Mouse (Mus musculus) urinary bladder, postnatal 10 days (tissue): Measurements from ENCODE around the gene Cdkal1.

Experiments
- DNase-seq: peaks from one replicate; pipeline ENCODE4 v3.0.0; 2022; ENCODE audit warnings: low spot score

Cdkal1 gene

DNA sequence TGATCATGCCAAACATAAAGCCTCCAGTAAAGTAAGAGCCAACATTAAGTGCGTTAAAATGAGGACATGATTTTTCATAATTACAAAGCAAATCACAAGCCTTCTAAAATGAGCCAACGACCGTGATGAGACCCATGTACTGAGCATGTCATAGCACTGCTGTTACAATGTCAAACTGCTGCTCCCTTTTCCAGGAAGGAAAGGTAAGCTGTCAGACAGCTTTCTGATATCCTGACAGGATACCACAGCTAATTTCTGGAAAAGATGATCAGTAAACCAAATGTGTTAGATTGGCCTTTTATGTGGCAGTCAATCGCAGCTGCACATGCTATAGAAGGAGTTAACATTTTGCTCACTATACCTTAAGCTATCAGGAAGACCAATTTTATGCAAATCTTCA, 44.7 kb downstream of the Cdkal1 start:
- no peak for DNase-seq

DNA sequence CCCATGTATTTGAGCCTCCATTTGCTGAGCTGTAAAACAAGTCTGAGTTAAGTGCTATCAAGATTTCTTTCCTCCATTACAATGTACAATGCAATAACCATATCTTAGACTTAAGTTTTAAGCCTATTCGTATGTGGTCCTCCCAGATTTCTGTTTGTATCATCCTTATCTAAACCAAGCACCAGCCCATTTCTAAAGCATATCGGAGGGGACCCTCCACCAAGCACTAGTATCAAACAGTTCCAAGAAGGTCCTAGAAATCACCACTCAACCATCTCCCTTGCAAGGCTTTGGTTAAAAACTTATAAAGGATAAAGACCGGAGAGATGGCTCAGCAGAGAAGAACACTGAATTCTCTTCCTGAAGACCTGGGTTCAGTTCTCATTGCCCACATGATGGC, 47.1 kb downstream of the Cdkal1 start:
- DNase-seq, result no peak

DNA sequence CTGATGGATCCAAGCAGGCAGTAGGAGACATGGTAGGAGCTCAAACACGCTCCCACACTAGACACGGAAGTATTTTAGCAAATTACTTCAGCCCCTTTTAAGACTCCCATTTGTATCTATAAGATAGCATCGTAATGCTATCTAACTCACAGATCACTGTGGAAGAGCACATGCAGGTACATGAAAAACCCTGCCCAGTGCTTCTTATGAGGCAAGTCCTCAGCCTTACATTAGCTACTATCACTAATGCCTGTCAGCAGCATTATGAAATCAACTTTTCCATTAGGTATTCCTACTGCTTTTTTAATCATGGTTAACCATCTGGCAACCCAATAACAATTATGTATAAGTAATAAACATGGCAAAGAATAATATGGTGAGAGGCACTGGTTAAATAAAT, 47.5 kb downstream of the Cdkal1 start:
- DNase-seq, result no peak

DNA sequence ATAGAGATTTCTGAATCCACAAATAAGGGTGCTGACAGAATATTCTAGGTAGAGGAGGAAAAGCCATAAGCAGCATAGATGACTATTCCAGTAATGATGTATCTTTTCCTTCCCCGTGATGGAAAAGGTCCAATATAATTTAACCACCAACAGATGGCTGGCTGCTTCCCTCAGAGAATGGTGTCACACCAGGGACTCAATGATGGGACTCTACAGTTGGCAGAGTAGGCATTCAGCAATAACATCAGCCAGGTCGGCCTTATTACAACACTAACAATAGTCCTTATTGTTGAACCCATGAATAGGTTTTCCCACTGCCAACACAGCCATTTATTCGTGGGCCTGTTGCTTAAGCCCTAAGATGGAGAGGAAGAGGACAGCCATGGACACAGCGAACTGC, 48.6 kb downstream of the Cdkal1 start:
- DNase-seq, result no peak

DNA sequence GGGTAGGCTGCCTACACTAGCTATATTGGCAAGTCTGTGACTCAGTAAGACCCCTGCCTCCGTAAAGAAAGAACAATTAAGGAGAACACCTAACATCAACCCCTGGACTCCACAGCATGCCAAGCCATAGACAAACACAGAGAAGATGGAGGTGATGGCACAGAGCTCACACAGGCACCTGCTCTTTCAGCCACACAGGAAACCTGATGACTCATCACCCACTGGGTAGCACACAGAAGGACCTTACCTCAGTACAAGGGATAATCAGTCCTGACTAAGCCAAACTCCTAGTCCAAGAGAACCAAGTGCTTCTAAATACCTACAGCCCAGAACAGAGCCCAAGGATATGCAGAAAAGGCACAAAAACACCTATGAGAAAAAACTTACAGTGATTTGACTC, 50.2 kb downstream of the Cdkal1 start:
- no peak for DNase-seq

DNA sequence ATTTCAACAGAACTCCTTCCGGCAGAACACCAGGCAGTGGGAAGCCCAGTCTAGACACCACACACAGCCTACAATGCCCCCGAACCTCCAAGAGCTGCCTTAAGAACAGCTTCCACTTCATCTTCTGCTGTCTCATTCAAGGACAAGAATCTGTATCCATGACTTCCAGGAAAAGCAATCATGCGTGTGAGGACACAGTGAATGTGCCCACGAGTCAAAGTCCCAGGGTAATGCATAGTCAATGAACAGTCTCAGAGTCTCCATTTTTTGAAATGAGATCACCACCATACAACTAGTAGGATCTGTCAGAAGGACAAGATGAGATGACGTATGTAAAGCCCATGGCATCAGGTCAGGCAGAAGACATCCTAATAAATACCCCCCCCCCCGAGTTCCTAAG, 51.4 kb downstream of the Cdkal1 start:
- no peak for DNase-seq

DNA sequence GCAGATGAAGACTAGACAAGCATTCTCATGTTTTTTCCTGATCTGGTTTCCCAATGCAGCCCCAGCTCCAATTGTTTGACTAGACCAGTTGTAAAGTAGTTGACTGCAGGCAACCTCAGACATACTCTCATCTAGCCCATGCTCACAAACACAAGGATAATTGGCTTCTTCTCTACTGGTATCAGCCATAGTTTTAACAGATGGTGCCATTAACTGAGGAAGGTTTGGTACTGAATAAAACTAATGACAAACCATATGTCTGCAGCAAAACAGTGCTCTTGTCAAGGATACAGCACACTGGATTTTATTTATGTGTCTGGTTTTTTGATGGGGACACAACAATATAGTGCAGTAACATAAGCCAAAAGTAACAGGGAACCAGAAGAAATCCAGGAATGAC, 52.8 kb downstream of the Cdkal1 start:
- DNase-seq, result no peak

DNA sequence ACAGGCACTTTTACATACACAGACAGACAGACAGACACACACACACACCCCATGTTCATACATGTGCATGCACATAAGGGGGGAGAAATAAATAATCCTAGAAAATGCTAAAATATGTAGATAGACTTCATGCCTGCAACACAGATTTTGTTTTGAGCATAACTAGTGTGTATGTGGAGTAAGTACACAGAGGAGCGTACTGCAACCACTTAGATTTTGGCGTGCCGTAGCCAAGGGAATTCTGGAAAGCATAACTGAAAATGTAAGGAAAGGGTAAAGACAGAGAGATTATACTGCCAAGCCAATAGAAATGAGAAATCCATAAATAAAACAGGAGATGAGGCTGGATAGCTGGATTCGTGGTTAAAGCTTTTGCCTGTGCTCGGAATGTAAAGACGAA, 55.4 kb downstream of the Cdkal1 start:
- DNase-seq, result no peak

DNA sequence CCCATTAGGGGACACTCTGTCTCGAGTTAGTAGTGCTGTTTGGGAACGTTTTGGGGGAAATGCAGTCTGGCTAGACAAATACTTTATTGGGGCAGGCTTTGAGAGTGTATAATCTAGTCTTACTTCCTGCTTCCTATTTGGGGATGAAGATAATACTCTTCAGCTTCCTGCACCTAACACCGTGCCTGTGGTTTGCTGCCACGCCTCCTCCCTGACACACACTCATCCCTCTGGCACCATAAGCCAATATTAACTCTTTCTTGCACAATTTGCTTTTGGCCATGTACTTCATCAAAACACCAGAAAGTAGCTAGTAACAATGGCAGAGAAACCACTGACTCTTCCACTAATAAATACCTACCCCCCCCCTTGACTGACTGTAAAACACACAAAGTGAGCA, 63.4 kb downstream of the Cdkal1 start:
- DNase-seq, result no peak

DNA sequence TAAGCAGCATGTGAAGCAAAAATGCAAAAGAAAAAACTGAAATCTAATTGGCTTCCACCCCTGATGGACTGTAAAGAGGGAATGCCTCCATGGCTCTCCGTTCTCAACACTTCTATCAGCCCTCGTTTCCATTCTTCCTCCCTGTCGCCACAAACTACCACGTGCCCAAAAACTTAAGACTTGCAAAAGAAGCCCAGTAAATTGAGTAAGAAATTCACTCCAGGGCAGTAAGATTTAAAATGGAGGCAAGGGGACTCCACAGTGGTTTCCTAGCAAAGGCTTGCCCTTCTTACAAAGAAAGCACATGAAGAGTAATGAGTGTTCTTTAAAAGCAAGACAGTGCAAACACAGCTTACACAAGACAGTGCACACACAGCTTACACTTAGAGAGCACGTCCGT, 64.0 kb downstream of the Cdkal1 start:
- DNase-seq, result no peak

DNA sequence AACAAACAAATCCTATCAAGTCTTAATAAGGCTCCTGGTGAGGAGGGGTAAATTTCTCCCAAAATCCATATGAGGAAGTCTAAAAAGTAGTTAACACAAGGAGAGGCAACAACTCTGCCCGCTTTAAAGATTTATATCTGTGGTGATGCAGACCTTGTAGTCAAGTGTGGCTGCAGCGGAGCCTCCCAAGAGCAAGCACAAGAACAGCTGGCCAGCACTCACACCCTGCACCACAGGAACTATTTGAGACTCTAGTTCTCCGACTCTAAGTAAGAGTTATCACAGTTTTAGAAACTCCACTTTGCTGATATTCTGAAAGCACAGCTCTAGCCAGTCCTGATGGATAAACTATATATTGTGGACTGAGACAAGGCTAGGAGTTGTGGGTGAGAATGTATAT, 68.5 kb downstream of the Cdkal1 start:
- no peak for DNase-seq

DNA sequence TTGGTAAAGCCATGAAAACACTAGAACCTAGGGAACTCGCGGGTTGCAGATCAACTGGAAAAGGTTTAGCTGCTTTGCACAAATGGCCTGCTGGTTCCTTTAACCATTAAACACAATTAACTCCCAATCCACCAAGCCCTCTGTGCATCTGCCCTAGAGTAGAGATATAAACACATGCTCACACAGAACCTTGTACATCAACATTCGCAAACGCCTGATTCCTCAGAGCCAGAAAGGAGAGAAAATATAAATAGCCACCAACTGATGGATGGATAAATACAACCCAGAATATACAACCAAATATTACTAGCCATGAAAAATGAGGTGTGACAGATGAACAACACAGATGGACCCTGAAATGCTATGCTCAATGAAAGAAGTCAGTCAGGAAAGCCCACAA, 70.6 kb downstream of the Cdkal1 start:
- DNase-seq, result no peak

DNA sequence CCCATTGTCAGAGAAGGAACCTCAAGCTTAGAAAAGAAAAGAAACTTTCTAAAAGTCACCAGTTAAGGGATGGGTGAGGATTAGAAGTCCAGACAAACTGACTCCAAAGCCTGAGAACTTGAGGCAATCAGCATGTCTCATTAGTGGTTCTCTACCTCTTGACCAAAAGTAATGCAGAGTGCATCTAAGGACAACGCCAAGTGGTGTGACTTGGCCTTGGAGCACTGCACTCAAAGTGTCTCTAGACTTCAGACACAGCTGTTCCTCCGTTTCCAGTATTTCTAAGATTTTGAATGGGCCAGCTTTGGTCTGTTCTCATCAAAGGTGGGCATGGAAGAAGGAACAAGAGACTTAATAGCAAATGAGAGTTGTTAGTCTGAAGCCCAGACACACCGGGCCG, 74.1 kb downstream of the Cdkal1 start:
- DNase-seq, result no peak

DNA sequence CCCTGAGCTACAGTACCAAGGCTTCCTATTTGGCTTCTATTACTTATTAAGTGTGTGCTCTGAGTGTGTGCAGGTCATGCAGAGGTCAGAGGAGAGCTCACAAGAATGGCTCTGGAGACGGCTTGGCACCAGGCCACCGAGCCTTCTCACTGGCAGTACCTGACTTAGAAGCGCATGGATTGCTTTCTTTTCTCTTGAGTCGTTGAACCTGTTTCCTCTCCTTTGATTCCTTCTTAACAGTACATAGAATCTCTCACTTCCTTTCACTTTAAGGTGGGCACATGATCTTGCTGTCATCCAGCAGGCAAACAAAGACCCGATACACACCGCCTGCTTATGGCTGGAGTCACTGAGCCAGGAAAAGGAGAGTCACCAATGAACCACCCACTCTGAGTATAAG, 74.8 kb downstream of the Cdkal1 start:
- DNase-seq, result no peak

DNA sequence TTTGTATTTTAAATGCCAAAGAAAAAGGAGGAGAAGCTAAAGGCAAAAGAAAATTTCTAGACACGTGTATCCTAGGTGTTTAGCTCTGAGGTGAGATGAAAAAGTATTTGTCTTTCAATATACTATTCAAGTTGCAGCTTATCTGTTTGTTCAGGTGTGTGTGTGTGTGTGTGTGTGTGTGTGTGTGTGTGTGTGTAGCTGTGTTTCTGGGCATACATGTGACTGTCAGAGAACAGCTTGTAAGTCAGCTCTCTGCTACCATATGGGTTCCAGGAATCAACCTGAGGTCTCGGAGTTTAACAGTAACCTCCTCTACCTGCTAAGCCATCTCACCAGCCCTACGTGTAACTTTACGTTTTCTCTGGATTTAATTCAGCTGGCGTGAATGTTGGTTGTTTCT, 76.0 kb downstream of the Cdkal1 start:
- no peak for DNase-seq

DNA sequence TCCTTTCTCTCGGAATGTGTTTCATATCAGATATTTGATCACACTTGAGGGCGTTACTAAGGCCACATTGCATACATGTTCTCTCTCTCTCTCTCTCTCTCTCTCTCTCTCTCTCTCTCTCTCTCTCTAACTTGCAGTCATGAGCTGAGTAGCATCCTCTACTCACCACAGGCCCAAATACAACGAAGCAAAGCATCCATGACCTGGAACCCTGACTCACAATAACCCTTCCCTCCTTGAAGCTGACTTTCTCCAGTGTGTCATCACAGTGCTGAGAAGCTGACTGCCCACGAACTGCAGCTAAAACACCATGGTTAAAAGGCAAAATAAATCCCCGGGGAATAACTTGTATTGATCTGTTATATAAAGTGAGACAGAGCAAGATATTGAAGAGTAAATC, 76.4 kb downstream of the Cdkal1 start:
- DNase-seq, result no peak

DNA sequence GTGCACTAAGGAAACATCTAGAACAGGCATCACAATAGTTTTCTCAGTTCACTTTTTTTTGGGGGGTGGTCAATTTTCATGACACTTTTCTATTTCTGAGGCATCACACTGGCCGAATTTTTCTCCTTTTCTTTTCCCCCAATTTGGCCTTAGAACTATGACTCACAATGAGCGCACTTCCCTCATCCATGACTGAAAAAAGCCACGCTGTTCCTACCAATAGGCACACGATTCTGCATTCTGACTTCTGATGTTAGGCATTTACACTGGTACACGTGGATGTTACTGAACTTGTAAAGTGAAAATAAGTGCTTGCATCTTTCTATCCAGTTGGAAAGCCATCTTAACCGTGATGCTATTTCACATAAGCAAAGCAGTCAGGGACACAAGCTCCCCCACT, 77.3 kb downstream of the Cdkal1 start:
- no peak for DNase-seq

DNA sequence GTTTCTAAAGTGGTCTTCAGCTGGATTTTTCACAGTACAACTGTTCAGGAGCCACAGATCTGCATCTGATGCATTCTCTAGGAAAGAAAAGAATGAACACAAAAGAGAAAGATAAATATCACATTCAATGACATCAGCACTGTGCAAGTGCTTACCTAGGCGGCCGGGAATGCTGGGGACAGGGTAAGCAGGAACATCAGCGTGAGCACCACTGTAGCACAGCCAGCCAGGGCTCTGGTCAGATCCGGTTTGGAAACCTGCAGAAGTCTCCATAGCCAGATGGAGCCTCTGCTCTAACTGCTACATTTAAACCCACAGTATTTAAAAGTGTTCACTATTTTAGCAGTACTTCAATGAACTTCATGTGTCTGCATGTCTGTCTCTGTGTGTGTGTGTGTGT, 78.2 kb downstream of the Cdkal1 start:
- DNase-seq, result no peak

DNA sequence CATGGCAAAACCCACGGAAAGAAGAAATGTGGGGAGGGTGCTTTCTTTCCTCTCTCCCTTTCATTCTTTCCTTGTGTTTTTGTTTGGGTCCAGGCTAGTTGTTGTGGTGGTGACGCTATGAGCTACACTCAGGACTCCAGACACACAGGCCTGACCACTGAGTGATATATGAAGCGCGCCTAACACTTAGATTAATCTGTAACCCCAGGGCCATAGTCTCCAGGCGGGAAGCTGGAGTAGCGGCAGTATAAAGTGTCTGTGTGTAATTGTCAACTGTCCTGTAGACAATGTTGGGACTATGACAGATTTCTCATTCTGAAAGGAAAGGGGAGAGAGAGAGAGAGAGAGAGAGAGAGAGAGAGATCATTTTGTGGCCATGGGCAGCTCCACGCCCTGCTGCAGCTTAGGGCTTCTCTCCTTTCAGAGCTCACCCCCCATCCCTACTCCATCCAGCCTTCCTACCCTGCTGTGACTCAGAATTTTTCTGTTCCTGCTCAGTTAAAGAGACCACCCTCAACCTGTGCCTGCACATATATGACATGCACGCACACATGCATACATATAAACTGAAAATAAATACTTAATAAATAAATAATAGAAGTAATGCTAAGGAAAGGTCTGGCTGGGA, 79.8 kb downstream of the Cdkal1 start:
- no peak for DNase-seq

DNA sequence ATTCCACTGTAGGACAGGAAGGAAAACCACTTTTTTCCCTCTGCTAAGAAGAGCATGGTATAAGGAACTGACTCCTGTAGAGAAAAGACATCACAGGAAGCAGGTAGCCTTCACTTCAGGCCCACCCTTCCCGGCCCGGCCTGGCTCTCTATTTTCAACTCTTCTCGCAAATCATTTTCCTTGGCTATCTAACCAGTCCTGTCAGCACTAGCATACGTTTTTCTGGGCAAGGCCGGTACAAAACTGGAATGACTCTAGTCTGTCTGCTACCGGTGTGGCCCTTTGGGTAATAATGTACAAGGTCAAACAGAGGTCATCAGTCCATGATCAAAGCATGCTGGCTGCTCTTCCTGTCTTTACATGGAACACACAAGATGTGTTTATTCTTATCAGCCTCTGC, 81.9 kb downstream of the Cdkal1 start:
- no peak for DNase-seq

DNA sequence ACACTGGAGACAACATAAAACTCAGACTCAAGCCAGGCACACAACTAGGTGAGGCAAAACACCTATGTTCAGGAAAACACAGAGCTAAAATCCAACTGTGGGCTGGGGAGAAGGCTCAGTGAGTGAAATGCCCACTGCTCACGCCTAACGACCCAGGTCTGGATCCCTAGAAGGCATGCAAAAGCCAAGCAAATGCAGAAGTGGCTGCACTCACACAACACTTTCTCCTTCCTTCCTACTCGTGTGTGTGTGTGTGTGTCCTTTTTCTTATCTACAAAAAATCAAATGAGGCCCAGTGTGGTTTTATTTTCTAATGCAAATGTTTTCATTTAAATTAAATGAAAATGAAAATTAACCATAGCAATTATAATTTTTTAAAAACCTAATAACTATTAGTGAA, 82.5 kb downstream of the Cdkal1 start:
- DNase-seq, result no peak

DNA sequence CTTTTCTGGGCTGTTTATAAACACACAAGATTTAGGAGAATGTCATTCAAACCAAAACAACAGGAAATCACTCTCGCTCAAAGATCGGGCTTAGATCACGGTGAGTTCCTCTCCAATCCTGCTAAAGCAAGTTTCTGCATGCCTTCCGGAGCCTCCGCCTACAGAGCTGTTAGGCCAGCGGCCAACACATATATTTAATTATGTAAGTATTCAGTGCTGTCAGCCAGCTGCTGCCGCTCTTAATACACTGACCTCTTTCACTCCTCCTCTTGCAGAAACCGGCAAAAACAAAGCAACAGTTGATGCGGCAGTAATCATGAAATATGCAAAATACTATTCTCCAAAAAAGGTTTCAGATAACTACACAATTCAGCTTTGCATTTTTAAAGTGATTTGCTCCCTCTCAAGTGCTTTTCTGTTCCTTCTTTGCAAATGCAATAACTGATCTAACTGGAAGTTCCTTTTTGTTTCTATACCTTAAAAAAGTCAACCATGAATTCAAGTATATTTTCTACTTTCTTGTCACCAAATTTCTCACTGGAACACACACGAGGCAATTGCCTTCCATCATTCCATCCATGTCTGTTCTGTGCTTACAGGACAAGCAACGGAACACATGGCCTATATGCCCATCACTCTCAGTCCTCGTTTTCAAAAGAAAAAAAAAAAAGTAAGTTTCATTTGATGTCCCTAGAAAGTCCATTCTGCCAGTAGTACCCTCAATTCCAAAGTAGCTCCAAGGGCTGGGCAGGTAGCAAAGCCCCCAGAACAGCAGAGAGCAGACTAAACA, 85.6 kb downstream of the Cdkal1 start:
- DNase-seq, result no peak

DNA sequence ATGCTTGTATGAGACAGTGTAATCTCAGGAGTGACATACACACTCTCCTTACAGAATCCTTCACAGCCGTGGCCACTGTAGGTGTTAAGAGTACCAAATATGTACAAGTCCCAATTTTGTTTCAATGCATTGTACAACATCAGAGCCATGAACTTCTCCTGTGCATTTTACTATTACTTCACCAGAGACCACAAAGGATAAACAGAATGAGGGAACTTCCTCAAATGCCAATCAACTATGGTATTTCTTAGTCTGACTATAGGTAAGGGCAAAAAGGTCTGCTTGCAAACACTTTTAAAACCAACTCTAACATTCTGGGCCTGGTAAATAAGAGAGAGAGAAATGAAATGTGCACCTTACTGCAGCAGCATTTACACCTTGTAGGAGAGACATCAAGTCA, 87.4 kb downstream of the Cdkal1 start:
- no peak for DNase-seq

DNA sequence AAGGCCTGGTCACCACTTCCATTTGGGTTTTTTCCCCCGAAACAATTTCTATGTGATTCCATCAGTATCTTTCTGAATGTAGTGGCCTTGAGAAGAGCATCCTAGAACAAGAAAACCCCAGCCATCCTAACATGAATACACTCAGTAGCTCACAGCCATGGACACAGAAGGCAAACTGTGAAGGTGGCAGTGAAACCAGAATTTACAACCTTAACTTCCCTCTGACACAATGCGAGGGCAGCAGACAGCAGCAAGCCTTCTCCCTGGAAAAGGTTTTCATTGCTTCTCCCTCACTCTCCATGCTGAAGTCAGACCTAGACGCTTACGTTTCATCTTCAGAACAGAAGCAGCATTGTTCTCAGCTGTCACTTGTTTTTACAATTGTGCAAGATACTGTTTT, 87.9 kb downstream of the Cdkal1 start:
- DNase-seq, result no peak
